Mouse (Mus musculus): ENCODE results near the gene Megf11. TPM values are rescaled to one million over a fixed set of nuclear protein-coding genes. Genes with fewer than 3 reads are reported as not detected.
A peak's percentile ranks its signal among the peaks of the same experiment; 100 is the strongest.

Gene Megf11
- polyA plus RNA-seq, 1 experiment from 2014 or later, result 0.56 TPM

- Histone ChIP-seq H3K27ac (ENCODE audit: low read length) (no peak overlapping the region), H3K4me3 (ENCODE audit: low read depth, low read length) (no peak overlapping the region), H3K36me3 (ENCODE audit: insufficient read depth, low read length) (no peaks in the 10 kb centered on the region), H3K4me1 (ENCODE audit: insufficient read depth, low read depth, low read length) (no peaks in the 10 kb centered on the region), H3K9ac (replicated peaks; ENCODE audit: low read depth) (no peak overlapping the region), H3K9me3 (ENCODE audit: low read length) (no peaks in the 10 kb centered on the region), H3K4me2 (replicated peaks; ENCODE audit: low read depth, low read length) (no peak overlapping the region), H3K27me3 (replicated peaks; ENCODE audit: insufficient read depth, low read length) (no peaks in the 10 kb centered on the region)
- ATAC-seq (no peak), DNase-seq (ENCODE audit: low spot score) (no peak)
- TF ChIP-seq EP300 (IDR thresholded peaks at IDR 0.05) (no peak), CTCF (IDR thresholded peaks at IDR 0.05) (no peak)
- WGBS, result 88% methylated on average over 1 of the region's 1 CpGs
These were observed 118.6 kb downstream of the Megf11 start for GRCm38 (mm10) chr9:64503996-64504395.

GRCm38 (mm10) chr9:64504456-64504855, 119.0 kb downstream of the Megf11 start:
- no peak overlapping the region for H3K27ac ChIP-seq (ENCODE audit: low read length)
- H3K4me3 ChIP-seq (ENCODE audit: low read depth, low read length), result no peak overlapping the region
- TF ChIP-seq CTCF (IDR thresholded peaks at IDR 0.05) (no peak), EP300 (IDR thresholded peaks at IDR 0.05) (no peak)
- H3K9ac ChIP-seq (replicated peaks; ENCODE audit: low read depth), result no peak overlapping the region
- no peaks in the 10 kb centered on the region for H3K9me3 ChIP-seq (ENCODE audit: low read length)
- DNase-seq (ENCODE audit: low spot score), result no peak
- ATAC-seq, result no peak
- H3K36me3 ChIP-seq (ENCODE audit: insufficient read depth, low read length), result no peaks in the 10 kb centered on the region
- WGBS, result 79% methylated on average over 3 of the region's 3 CpGs
- no peaks in the 10 kb centered on the region for H3K27me3 ChIP-seq (replicated peaks; ENCODE audit: insufficient read depth, low read length)
- no peaks in the 10 kb centered on the region for H3K4me1 ChIP-seq (ENCODE audit: insufficient read depth, low read depth, low read length)
- no peak overlapping the region for H3K4me2 ChIP-seq (replicated peaks; ENCODE audit: low read depth, low read length)

GRCm38 (mm10) chr9:64504921-64505320, 119.5 kb downstream of the Megf11 start:
- H3K4me2 ChIP-seq (replicated peaks; ENCODE audit: low read depth, low read length), result no peak overlapping the region
- H3K36me3 ChIP-seq (ENCODE audit: insufficient read depth, low read length), result no peaks in the 10 kb centered on the region
- no peak overlapping the region for H3K4me3 ChIP-seq (ENCODE audit: low read depth, low read length)
- ATAC-seq (no peak), DNase-seq (ENCODE audit: low spot score) (no peak)
- WGBS, result 84% methylated on average over 8 of the region's 8 CpGs
- no peak overlapping the region for H3K27ac ChIP-seq (ENCODE audit: low read length)
- H3K9ac ChIP-seq (replicated peaks; ENCODE audit: low read depth), result no peak overlapping the region
- no peaks in the 10 kb centered on the region for H3K27me3 ChIP-seq (replicated peaks; ENCODE audit: insufficient read depth, low read length)
- no peaks in the 10 kb centered on the region for H3K9me3 ChIP-seq (ENCODE audit: low read length)
- TF ChIP-seq EP300 (IDR thresholded peaks at IDR 0.05) (no peak), CTCF (IDR thresholded peaks at IDR 0.05) (no peak)
- no peaks in the 10 kb centered on the region for H3K4me1 ChIP-seq (ENCODE audit: insufficient read depth, low read depth, low read length)

GRCm38 (mm10) chr9:64506440-64507206, 121.2 kb downstream of the Megf11 start:
- H3K36me3 ChIP-seq (ENCODE audit: insufficient read depth, low read length), result no peaks in the 10 kb centered on the region
- no peak; the same call in 1 of the 2 replicates for ATAC-seq
- no peak for TF ChIP-seq EP300 (IDR thresholded peaks at IDR 0.05)
- TF ChIP-seq CTCF (IDR thresholded peaks at IDR 0.05), result no peak
- H3K9me3 ChIP-seq (ENCODE audit: low read length), result no peaks in the 10 kb centered on the region
- no peak overlapping the region for H3K27ac ChIP-seq (ENCODE audit: low read length)
- H3K4me2 ChIP-seq (replicated peaks; ENCODE audit: low read depth, low read length), result no peak overlapping the region
- H3K4me3 ChIP-seq (ENCODE audit: low read depth, low read length), result no peak overlapping the region
- 67% methylated on average over 11 of the region's 11 CpGs for WGBS
- H3K9ac ChIP-seq (replicated peaks; ENCODE audit: low read depth), result no peak overlapping the region
- H3K27me3 ChIP-seq (replicated peaks; ENCODE audit: insufficient read depth, low read length), result no peaks in the 10 kb centered on the region
- H3K4me1 ChIP-seq (ENCODE audit: insufficient read depth, low read depth, low read length), result no peaks in the 10 kb centered on the region
- no peak for DNase-seq (ENCODE audit: low spot score)

GRCm38 (mm10) chr9:64507207-64507517, 121.7 kb downstream of the Megf11 start:
- TF ChIP-seq CTCF (IDR thresholded peaks at IDR 0.05) (no peak), EP300 (IDR thresholded peaks at IDR 0.05) (no peak)
- Histone ChIP-seq H3K4me2 (replicated peaks; ENCODE audit: low read depth, low read length) (no peak overlapping the region), H3K36me3 (ENCODE audit: insufficient read depth, low read length) (no peaks in the 10 kb centered on the region), H3K4me3 (ENCODE audit: low read depth, low read length) (no peak overlapping the region), H3K9me3 (ENCODE audit: low read length) (no peaks in the 10 kb centered on the region), H3K9ac (replicated peaks; ENCODE audit: low read depth) (no peak overlapping the region), H3K27me3 (replicated peaks; ENCODE audit: insufficient read depth, low read length) (no peaks in the 10 kb centered on the region), H3K4me1 (ENCODE audit: insufficient read depth, low read depth, low read length) (no peaks in the 10 kb centered on the region), H3K27ac (ENCODE audit: low read length) (no peak overlapping the region)
- ATAC-seq, result no peak
- WGBS, result 44% methylated on average over 6 of the region's 6 CpGs
- DNase-seq (ENCODE audit: low spot score), result no peak

- 56% methylated on average over 7 of the region's 7 CpGs for WGBS
- H3K4me2 ChIP-seq (replicated peaks; ENCODE audit: low read depth, low read length), result no peak overlapping the region
- H3K9me3 ChIP-seq (ENCODE audit: low read length), result no peaks in the 10 kb centered on the region
- no peaks in the 10 kb centered on the region for H3K27me3 ChIP-seq (replicated peaks; ENCODE audit: insufficient read depth, low read length)
- H3K4me3 ChIP-seq (ENCODE audit: low read depth, low read length), result no peak overlapping the region
- TF ChIP-seq EP300 (IDR thresholded peaks at IDR 0.05) (no peak), CTCF (IDR thresholded peaks at IDR 0.05) (peak; percentile 51)
- H3K27ac ChIP-seq (ENCODE audit: low read length), result no peak overlapping the region
- H3K4me1 ChIP-seq (ENCODE audit: insufficient read depth, low read depth, low read length), result no peaks in the 10 kb centered on the region
- no peak for DNase-seq (ENCODE audit: low spot score)
- no peak for ATAC-seq
- H3K9ac ChIP-seq (replicated peaks; ENCODE audit: low read depth), result no peak overlapping the region
- no peaks in the 10 kb centered on the region for H3K36me3 ChIP-seq (ENCODE audit: insufficient read depth, low read length)
These were observed 122.6 kb downstream of the Megf11 start for GRCm38 (mm10) chr9:64507995-64508394.
